Mouse (Mus musculus) c-Kit-positive CD71-positive TER-119-positive erythroid progenitor cells, embryonic 14.5 days (primary cell): ENCODE measurements at regions not wholly inside any gene's neighbourhood (a gene's known extent, or its start where the extent isn't known, plus 50 kb on each side); places are given as distances from the start of the nearest gene placed in this dataset.
"Not testable (repeated sequence)": the region's sequence is repeated elsewhere in the genome, so short reads cannot be mapped to it uniquely, and the experiment has no call there.

Experiments used
- DNase-seq: peaks from one replicate; pipeline ENCODE4 v3.0.0-alpha.2; 2013; ENCODE audit warnings: low spot score

DNA sequence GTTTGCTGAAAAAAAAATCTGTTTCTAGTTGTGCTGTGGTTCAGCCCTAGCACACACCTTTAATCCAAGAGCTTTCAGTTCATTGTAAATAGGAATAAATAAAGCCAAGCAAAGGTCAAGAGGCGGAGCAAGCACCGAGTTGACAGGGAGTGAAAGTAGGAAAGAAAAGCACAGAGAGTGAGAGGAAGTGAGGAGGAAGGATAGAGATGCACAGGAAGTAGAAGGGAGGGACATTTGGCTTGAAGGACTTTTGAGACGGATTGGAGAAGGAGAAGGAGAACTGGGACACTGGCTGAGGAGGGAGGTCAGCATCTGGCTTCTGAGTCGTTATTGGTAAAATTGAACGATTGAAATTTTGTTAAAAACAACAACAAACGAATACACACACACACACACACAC is 402.0 kb upstream of the Igfbp7 start:
- DNase-seq, result no peak

DNA sequence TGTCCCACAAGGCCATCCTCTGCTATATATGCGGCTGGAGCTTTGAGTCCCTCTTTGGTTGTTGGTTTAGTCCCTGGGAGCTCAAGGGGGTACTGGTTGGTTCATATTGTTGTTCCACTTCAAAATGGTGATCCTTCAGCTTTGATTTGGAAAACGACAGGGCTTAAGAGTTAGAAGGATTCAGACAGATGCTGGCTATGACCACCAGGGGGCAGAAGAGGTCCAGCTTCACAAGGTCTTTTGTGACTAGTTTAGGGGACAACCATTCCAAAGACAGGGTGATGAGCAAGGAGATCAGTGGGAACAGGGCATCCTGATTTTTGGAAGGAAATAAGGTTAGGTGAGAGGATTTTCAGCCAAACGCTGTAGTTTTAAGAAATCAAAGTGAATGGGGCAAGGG is 399.9 kb upstream of the Igfbp7 start:
- DNase-seq, result peak; percentile 3

GRCm38 (mm10) chr5:77806334-77807157 is 398.7 kb upstream of the Igfbp7 start:
- DNase-seq, result no peak

- DNase-seq, result no peak
These were observed 398.0 kb upstream of the Igfbp7 start for GRCm38 (mm10) chr5:77805796-77806195.

GRCm38 (mm10) chr5:77805303-77805702 is 397.5 kb upstream of the Igfbp7 start:
- no peak for DNase-seq

DNA sequence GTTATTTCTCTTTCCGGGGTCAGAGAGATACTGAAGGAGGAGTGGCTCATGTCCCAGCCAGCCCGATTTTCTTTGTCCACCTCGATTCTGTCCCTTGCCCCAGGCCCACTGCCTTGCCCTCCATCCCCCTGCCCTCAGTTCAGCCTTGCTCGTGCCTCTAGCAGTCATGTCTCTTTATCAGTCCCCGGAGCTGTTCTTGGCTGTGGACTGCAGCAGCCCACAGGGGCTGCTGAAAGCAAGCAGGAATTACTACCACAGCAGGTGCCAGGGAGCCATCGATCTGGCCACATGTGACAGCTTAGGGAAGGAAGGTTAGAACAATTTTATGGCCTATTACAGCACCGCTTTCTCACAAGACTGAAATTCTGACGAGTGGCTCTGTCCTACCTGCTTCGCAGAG is 396.3 kb upstream of the Igfbp7 start:
- DNase-seq, result no peak

DNA sequence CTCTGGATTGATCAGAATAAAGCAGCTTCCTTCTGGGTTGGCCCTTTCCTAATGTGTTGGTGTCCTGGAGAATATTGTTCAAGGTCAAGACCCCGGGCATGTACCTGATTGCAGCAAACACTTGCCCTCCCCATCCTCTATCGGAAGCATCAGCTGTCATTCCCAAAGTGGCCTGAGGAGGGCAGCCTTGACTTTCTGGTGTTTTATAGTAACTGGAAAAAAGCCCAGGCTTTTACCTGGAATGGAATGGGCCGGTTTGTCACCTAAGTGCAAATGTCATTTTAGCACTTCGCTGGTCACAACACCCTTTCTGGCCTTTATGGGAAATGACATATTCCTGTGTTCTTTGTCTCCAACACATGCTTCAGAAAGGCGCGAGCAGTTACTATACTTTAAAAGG is 395.7 kb upstream of the Igfbp7 start:
- DNase-seq, result peak; percentile 2

DNA sequence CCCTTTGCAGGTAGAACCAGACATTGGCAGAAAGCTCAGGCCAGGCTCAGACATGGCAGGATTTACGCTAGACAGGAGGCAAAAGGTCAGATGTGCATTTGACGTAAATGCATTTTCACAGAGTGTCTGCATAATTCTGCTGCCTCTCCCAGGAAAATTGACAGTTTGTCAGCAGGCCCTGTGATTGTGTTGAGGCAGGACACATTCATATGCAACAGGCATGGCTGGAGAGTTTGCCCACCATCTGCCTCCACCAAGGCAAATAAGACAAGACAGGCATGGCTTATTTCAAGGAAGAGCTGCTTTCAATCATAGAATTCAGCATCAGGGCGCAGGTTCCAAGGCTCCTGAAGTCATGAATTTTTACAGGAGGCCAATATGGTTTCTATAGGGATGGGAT is 389.1 kb upstream of the Igfbp7 start:
- no peak for DNase-seq

- DNase-seq, result no peak
These were observed 387.9 kb upstream of the Igfbp7 start for GRCm38 (mm10) chr5:77795766-77796165.

DNA sequence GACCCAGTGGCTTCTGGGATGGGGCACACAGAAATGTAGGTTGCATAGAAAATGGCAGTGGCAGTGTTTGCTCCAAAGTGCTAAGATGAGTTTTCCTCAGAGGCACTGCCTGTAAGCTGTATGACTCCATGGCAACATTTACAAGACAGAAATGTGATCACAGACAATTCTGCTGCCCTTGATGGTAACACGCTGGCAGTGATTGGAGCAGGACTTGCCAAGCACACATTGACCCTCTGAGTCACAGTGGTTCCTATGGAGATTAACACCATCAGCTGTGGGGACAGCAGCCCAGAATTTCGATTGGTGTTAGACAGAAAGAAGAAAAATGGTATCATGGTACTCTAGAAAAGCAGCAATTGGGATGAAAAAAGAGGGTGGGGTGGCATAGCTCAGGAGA is 376.1 kb upstream of the Igfbp7 start:
- DNase-seq, result no peak

- no peak for DNase-seq
These were observed 354.7 kb upstream of the Igfbp7 start for GRCm38 (mm10) chr5:77762426-77763042.

- DNase-seq, result no peak
These were observed 354.2 kb upstream of the Igfbp7 start for GRCm38 (mm10) chr5:77762013-77762412.

GRCm38 (mm10) chr5:77748933-77749332 is 341.1 kb upstream of the Igfbp7 start:
- no peak for DNase-seq

DNA sequence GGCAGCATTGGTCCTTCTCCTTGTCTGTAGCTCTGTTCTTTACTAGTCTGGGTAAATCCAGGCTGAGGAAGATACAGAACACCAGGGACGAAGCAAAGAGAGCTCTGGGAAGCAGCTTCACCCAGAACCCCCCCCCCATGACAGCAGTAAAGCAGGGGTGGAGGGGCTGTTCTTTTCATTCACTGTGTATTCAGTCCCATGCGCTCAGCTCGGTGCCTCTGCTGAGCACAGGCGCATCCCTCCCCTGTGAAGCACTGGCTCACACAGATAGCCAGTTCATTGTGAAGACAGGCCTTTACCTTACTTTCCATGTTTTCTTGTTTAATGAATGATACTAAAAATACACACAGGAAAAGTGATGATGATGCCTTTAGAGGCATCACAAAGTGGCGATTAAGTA is 338.8 kb upstream of the Igfbp7 start:
- DNase-seq, result no peak

- DNase-seq, result no peak
These were observed 335.6 kb upstream of the Igfbp7 start for GRCm38 (mm10) chr5:77743467-77743866.

DNA sequence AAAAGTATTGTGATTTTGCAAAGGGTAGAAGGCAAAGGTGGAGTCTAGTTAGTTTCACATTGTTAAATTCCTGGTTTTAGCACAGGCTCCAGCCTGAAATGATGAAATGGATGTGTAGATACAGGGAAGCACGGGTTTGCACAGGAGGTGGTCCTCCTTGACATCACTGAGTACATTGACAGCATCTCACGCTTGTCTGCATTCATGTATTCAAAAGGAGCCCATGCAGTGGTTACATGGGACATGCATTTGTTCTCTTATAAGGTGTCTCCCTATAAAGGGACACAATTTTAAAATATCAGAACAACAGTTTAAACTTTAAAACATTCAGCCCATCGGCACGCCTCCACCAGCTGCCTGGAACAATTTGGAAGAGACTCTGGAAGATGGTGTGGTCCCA is 322.4 kb upstream of the Igfbp7 start:
- not testable (repeated sequence) for DNase-seq

DNA sequence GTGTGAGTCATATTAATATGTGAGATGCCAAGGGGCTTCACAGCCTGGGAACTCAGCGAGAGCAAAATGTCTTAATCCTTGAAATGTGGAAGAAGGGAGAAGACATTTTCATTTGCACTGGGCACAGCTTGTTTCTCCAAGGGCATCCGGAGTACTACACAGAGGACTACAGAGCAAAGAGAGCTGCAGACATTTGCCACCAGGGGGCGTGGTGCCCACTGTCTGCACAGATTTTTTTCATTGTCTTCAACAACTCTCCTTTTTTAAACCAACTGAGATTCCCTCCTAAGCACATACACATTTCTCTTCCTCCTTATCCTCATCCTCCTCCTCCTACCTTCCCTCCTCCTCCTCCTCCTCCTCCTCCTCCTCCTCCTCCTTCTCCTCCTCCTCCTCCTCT is 273.8 kb upstream of the Igfbp7 start:
- DNase-seq, result no peak

GRCm38 (mm10) chr5:77672073-77672924 is 264.5 kb upstream of the Igfbp7 start:
- no peak for DNase-seq

- no peak for DNase-seq
These were observed 255.3 kb upstream of the Igfbp7 start for GRCm38 (mm10) chr5:77663096-77663495.

GRCm38 (mm10) chr5:77659016-77659415 is 251.2 kb upstream of the Igfbp7 start:
- DNase-seq, result no peak

DNA sequence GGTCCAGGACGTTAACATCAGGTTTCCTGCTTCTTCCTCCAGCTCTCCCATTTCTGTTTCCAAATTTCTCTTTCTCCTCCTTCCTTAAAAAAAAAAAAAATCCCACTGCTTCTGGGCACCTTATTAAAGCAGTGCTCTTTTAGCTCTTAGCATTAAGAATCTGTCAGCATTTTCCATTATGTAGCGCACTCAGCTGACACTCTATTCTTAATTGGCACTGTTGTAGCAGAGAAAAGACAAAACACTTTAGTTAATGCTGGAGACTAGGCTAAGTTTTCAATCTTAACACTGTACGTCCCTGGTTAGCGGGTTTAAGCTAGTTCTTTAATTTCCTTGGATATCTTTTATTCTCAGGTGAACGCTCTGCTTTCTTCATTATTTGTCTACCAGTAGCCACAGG is 236.8 kb upstream of the Igfbp7 start:
- no peak for DNase-seq

DNA sequence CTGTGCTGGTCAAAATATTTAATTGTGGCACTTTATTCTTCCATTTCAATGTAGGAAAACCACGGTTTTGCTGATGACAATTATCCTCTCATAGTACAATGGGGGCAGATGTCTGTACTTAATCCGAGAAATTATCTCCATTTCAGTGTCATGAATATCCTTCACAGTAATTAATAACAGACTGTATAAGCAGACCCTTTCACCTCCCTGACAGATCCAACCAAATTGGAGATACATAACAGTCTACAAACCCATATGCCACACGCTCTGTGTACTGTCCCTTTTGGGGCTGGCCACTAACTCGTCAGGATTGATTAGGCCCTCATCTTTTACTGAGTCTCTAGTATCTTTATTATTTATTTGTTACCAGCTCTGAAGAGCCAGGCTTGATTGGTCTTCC is 212.6 kb upstream of the Igfbp7 start:
- DNase-seq, result no peak

GRCm38 (mm10) chr5:77610496-77610895 is 202.7 kb upstream of the Igfbp7 start:
- DNase-seq, result no peak
